Mouse (Mus musculus): ENCODE measurements around the gene Calm2.

Gene Calm2

GRCm38 (mm10) chr17:87391242-87391641 lies 55.5 kb downstream of the Calm2 start:
- peak; percentile 48 to 75 for DNase-seq

GRCm38 (mm10) chr17:87387068-87387467 lies 59.7 kb downstream of the Calm2 start:
- peak; percentile 59 to 74 for DNase-seq

- DNase-seq, result no peak
Observed at GRCm38 (mm10) chr17:87385835-87386234, 60.9 kb downstream of the Calm2 start.

Measured in kidney, postnatal 25 days (tissue).